Mouse (Mus musculus) midbrain, embryonic 15.5 days (tissue): ENCODE data around the gene Ist1. TPM values are rescaled to one million over a fixed set of nuclear protein-coding genes. Genes with fewer than 3 reads are reported as not detected.

Experiments
- ATAC-seq: fragments of 200-750 bp; cut with Nextera tagmentation; replicated peaks from 2 replicates; pipeline ENCODE4 v1.8.0; 2017; ENCODE audit warnings: moderate TSS enrichment
- H3K27ac ChIP-seq: fragments of 300-500 bp; sonication (generic); 2 replicates; pipeline ENCODE4 v1.5.1; 2015; ENCODE audit warnings: mild to moderate bottlenecking, inconsistent platforms
- H3K27me3 ChIP-seq: fragments of 300-500 bp; sonication (generic); replicated peaks from 2 replicates; pipeline ENCODE4 v1.6.1; 2015; ENCODE audit warnings: inconsistent platforms
- H3K36me3 ChIP-seq: fragments of 300-500 bp; sonication (generic); replicated peaks from 2 replicates; pipeline ENCODE4 v1.6.1; 2015; ENCODE audit warnings: inconsistent platforms
- H3K4me1 ChIP-seq: fragments of 300-500 bp; sonication (generic); 2 replicates; pipeline ENCODE4 v1.6.1; 2015; ENCODE audit warnings: inconsistent platforms
- H3K4me2 ChIP-seq: fragments of 300-500 bp; sonication (generic); 2 replicates; pipeline ENCODE4 v1.6.1; 2015; ENCODE audit warnings: inconsistent platforms, mild to moderate bottlenecking, moderate library complexity
- H3K4me3 ChIP-seq: fragments of 300-500 bp; sonication (generic); 2 replicates; pipeline ENCODE4 v1.5.1; 2015; ENCODE audit warnings: mild to moderate bottlenecking, inconsistent platforms
- H3K9ac ChIP-seq: fragments of 300-500 bp; sonication (generic); 2 replicates; pipeline ENCODE4 v1.6.1; 2015; ENCODE audit warnings: mild to moderate bottlenecking, inconsistent platforms
- H3K9me3 ChIP-seq: fragments of 300-500 bp; sonication (generic); 2 replicates; pipeline ENCODE4 v1.6.1; 2016; ENCODE audit warnings: inconsistent platforms
- WGBS: fragments of 180-500 bp; shearing (Covaris S2); methylation state at CpG from one replicate; pipeline ENCODE4 v1.1.7; 2015; ENCODE audit warnings: mixed read lengths; 5-methylcytosine and 5-hydroxymethylcytosine counted together
- polyA plus RNA-seq: library from polyadenylated mRNA; unstranded; fragments of >200 nt; fragmentation: Nextera tagmentation; extraction: Ambion mirVana; gene quantifications from 2 replicates; pipeline ENCODE4 v1.2.1, GENCODE M21; 2015

Ist1 gene
- polyA plus RNA-seq, 1 experiment from 2014 or later: 166 TPM

- no peaks in the 10 kb centered on the region for H3K27me3 ChIP-seq
- H3K4me2 ChIP-seq: no peak overlapping the region
- H3K36me3 ChIP-seq: peaks cover 88% of the 10 kb centered on the region
- no peak overlapping the region for H3K27ac ChIP-seq
- H3K9me3 ChIP-seq: no peaks in the 10 kb centered on the region
- WGBS: 94% methylated on average over 9 of the region's 9 CpGs
- ATAC-seq: no peak
- no peaks in the 10 kb centered on the region for H3K4me1 ChIP-seq
- H3K9ac ChIP-seq: no peak overlapping the region
- no peak overlapping the region for H3K4me3 ChIP-seq
Measured at GRCm38 (mm10) chr8:109675896-109676643, 17.0 kb downstream of the Ist1 start.

- H3K9ac ChIP-seq: no peak overlapping the region
- ATAC-seq: no peak
- no peak overlapping the region for H3K4me2 ChIP-seq
- H3K27me3 ChIP-seq: no peaks in the 10 kb centered on the region
- H3K4me1 ChIP-seq: no peaks in the 10 kb centered on the region
- 100% methylated on average over 2 of the region's 2 CpGs for WGBS
- H3K9me3 ChIP-seq: no peaks in the 10 kb centered on the region
- no peak overlapping the region for H3K27ac ChIP-seq
- H3K36me3 ChIP-seq: peaks cover 78% of the 10 kb centered on the region
- H3K4me3 ChIP-seq: no peak overlapping the region
Measured at GRCm38 (mm10) chr8:109673596-109673995, 19.5 kb downstream of the Ist1 start.

- Histone ChIP-seq H3K27ac (no peak overlapping the region), H3K4me2 (no peak overlapping the region), H3K9ac (no peak overlapping the region), H3K9me3 (no peaks in the 10 kb centered on the region), H3K4me1 (no peaks in the 10 kb centered on the region), H3K27me3 (no peaks in the 10 kb centered on the region), H3K36me3 (peaks cover 71% of the 10 kb centered on the region), H3K4me3 (no peak overlapping the region)
- ATAC-seq: no peak
- 90% methylated on average over 5 of the region's 5 CpGs for WGBS
Measured at GRCm38 (mm10) chr8:109672656-109673055, 20.4 kb downstream of the Ist1 start.

GRCm38 (mm10) chr8:109666616-109667015 is 26.4 kb downstream of the Ist1 start:
- WGBS: 88% methylated on average over 5 of the region's 5 CpGs

GRCm38 (mm10) chr8:109662328-109662727 is 30.7 kb downstream of the Ist1 start:
- H3K4me3 ChIP-seq: no peak overlapping the region
- no peaks in the 10 kb centered on the region for H3K9me3 ChIP-seq
- H3K36me3 ChIP-seq: no peaks in the 10 kb centered on the region; the same call in 1 of the 2 replicates
- H3K27me3 ChIP-seq: no peaks in the 10 kb centered on the region
- ATAC-seq: no peak
- no peak overlapping the region for H3K4me2 ChIP-seq
- H3K9ac ChIP-seq: no peak overlapping the region
- WGBS: 91% methylated on average over 3 of the region's 3 CpGs
- H3K27ac ChIP-seq: no peak overlapping the region
- H3K4me1 ChIP-seq: no peaks in the 10 kb centered on the region

More at GRCm38 (mm10) chr8:109666616-109667015, 26.4 kb downstream of the Ist1 start:
- Histone ChIP-seq H3K27ac (no peak overlapping the region), H3K27me3 (no peaks in the 10 kb centered on the region), H3K9me3 (no peaks in the 10 kb centered on the region), H3K4me1 (no peaks in the 10 kb centered on the region), H3K4me2 (no peak overlapping the region), H3K36me3 (peaks cover 15% of the 10 kb centered on the region), H3K4me3 (no peak overlapping the region), H3K9ac (no peak overlapping the region)
- ATAC-seq: no peak

DNA sequence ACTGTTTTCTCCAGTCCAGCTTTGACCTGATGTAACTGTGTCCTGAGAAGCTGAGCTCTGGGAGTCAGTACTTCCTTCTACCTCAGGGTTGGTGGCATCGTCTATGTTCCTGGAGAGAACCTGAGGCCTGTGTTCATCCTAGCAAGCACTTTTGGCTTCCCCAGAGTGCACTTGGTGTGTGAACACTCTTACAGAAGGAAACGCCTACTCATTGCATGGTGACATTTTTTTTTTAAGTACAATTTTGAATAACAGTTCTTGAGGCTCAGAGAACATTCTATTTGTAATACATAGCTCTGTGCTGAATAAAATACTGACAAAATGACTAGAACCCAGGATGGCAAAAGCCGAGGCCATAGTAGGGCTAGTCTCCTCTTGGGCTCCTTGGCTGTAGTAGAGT is 36.2 kb downstream of the Ist1 start:
- Histone ChIP-seq H3K4me2 (no peak overlapping the region), H3K4me3 (no peak overlapping the region), H3K36me3 (no peaks in the 10 kb centered on the region), H3K27me3 (no peaks in the 10 kb centered on the region), H3K4me1 (no peaks in the 10 kb centered on the region), H3K27ac (no peak overlapping the region), H3K9ac (no peak overlapping the region), H3K9me3 (no peaks in the 10 kb centered on the region)
- ATAC-seq: no peak
- WGBS: 87% methylated on average over 3 of the region's 3 CpGs

- Histone ChIP-seq H3K4me1 (no peaks in the 10 kb centered on the region), H3K27ac (no peak overlapping the region), H3K9ac (no peak overlapping the region), H3K4me3 (no peak overlapping the region), H3K27me3 (no peaks in the 10 kb centered on the region), H3K36me3 (no peaks in the 10 kb centered on the region), H3K4me2 (no peak overlapping the region), H3K9me3 (no peaks in the 10 kb centered on the region)
- no peak for ATAC-seq
- 80% methylated on average over 10 of the region's 10 CpGs for WGBS
Measured at GRCm38 (mm10) chr8:109650801-109651200, 42.3 kb downstream of the Ist1 start.

DNA sequence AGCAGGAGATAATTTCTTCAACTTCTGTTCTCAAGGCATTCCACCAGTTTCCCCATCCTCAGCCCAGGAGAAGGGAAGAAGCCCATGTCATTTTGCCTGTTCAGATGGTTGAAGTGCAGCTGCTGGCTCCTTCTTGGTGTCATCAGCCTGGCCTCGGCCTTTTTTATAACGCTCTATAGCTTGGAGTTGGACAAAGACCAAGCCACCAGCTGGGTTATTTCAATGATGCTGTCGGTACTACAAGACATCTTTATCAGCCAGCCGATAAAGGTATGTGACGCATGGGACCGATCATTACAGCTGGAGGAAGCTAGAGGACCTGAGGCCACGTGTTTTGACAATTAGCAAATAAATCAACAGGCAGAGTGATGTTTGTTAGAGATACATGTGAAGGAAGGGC is 44.6 kb downstream of the Ist1 start:
- no peak overlapping the region for H3K4me2 ChIP-seq
- H3K4me1 ChIP-seq: no peaks in the 10 kb centered on the region
- H3K4me3 ChIP-seq: no peak overlapping the region
- no peaks in the 10 kb centered on the region for H3K36me3 ChIP-seq
- H3K27me3 ChIP-seq: no peaks in the 10 kb centered on the region
- H3K9ac ChIP-seq: no peak overlapping the region
- no peak for ATAC-seq
- H3K9me3 ChIP-seq: no peaks in the 10 kb centered on the region
- WGBS: 66% methylated on average over 7 of the region's 7 CpGs
- no peak overlapping the region for H3K27ac ChIP-seq

DNA sequence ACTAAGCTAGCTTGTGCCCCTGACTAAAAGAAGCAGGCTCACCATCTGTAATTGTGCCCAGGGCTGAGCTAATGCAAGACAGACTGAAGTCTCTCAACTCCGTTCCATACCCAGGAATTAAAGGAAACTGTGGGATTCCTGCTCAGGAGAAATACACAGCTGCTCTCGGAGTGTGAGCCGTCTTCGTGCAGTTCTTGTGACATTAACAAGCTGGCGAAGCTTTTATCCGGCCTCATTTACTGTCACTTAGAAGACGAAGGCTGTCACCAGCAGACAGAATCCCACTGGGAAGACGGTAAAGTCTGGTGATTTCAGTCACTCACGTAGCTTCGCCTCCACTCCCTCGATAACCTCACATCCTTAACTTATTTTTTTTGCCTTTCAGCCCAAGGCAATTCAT is 45.7 kb downstream of the Ist1 start:
- Histone ChIP-seq H3K4me3 (no peak overlapping the region), H3K9ac (no peak overlapping the region), H3K27ac (no peak overlapping the region), H3K27me3 (no peaks in the 10 kb centered on the region), H3K36me3 (no peaks in the 10 kb centered on the region), H3K4me2 (no peak overlapping the region), H3K4me1 (no peaks in the 10 kb centered on the region), H3K9me3 (no peaks in the 10 kb centered on the region)
- no peak for ATAC-seq
- WGBS: 77% methylated on average over 11 of the region's 11 CpGs

GRCm38 (mm10) chr8:109641236-109641635 is 51.8 kb downstream of the Ist1 start:
- Histone ChIP-seq H3K27ac (no peak overlapping the region), H3K9me3 (no peaks in the 10 kb centered on the region), H3K36me3 (no peaks in the 10 kb centered on the region), H3K9ac (no peak overlapping the region), H3K4me3 (no peak overlapping the region), H3K27me3 (no peaks in the 10 kb centered on the region), H3K4me1 (no peaks in the 10 kb centered on the region), H3K4me2 (no peak overlapping the region)
- ATAC-seq: no peak
- WGBS: 86% methylated on average over 5 of the region's 5 CpGs

DNA sequence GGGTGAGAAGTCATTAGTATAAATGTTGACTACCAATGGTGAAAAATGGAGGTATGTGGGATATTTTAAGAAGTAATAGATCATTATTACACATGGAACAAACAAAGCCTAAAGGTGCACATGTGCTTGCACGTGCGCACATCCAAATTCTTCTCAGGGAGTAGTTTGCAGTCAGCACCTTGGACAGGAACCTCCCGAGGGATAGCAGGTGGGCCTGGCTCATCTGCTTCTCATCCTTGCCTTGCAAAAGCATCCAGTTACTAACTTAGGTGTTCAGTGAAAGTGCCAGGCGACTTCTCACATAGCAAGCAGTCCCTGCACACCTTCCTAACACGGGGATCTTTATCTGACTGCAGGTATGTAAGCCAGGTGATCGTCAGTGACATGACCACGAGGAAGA is 52.6 kb downstream of the Ist1 start:
- H3K36me3 ChIP-seq: no peaks in the 10 kb centered on the region
- H3K9ac ChIP-seq: no peak overlapping the region
- H3K27me3 ChIP-seq: no peaks in the 10 kb centered on the region
- no peak overlapping the region for H3K27ac ChIP-seq
- no peak overlapping the region for H3K4me3 ChIP-seq
- H3K4me1 ChIP-seq: no peaks in the 10 kb centered on the region
- WGBS: 71% methylated on average over 7 of the region's 7 CpGs
- ATAC-seq: no peak
- H3K4me2 ChIP-seq: no peak overlapping the region
- H3K9me3 ChIP-seq: no peaks in the 10 kb centered on the region

DNA sequence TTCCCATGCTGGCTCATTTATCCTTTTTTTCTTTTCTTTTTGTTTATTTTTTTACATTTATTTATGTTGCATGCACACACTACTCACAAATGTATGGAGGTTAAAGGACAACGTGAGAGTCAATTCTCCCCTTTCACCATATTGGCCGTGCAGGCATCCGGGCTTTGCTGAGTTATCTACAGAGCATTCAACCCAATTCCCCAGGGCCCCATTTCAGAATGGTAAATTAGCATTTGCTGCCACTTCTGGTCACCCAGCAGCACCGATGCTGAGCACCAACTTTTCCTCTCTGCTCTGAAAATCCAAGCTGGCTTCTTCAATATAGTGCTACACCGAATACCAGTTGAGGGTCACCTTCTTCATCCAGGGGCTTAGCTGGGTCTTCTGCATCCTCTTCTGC is 54.2 kb downstream of the Ist1 start:
- H3K4me2 ChIP-seq: no peak overlapping the region
- ATAC-seq: no peak
- 75% methylated on average over 5 of the region's 5 CpGs for WGBS
- no peaks in the 10 kb centered on the region for H3K9me3 ChIP-seq
- H3K27ac ChIP-seq: no peak overlapping the region
- H3K4me3 ChIP-seq: no peak overlapping the region
- no peaks in the 10 kb centered on the region for H3K27me3 ChIP-seq
- H3K4me1 ChIP-seq: no peaks in the 10 kb centered on the region
- H3K9ac ChIP-seq: no peak overlapping the region
- no peaks in the 10 kb centered on the region for H3K36me3 ChIP-seq

DNA sequence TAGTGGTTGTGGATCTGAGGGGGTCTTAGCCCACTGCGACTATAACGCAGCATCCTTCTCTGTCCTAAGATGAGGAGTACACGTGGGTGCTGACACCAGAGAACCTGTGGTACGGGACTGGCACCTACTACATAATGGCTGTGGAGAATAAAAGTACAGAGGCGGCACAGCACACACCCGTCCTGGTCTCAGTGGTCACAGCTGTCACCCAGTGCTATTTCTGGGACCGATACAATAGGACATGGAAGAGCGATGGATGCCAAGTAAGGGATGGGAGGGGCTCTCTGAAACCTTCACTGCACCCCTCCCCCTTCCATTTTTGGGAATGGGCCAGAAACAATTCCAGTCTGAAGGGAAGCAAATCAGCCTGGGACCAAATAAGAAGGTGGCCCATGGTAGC is 57.9 kb downstream of the Ist1 start:
- Histone ChIP-seq H3K27ac (no peak overlapping the region), H3K9ac (no peak overlapping the region), H3K4me2 (no peak overlapping the region), H3K4me1 (no peaks in the 10 kb centered on the region; the same call in 1 of the 2 replicates), H3K27me3 (no peaks in the 10 kb centered on the region), H3K9me3 (no peaks in the 10 kb centered on the region), H3K36me3 (no peaks in the 10 kb centered on the region), H3K4me3 (no peak overlapping the region)
- ATAC-seq: no peak
- 91% methylated on average over 8 of the region's 8 CpGs for WGBS
